7 mouse cellular contexts compared by ENCODE assay signal in the genomic region with DNA sequence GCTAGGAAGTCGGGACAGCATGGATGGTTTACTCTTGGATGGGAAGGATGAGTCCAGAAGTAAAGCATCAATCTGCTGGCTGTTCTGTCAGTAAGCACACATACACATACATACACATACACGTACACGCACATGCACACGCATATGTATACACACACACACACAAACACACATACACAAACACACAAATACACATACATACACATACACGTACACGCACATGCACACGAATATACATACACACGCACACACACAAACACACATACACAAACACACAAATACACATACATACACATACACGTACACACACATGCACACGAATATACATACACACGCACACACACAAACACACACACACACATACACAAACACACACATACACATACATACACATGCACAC.
DNase-seq lines count a peak whose midpoint lies in the region; ATAC-seq and TF ChIP-seq lines count a peak whose summit lies in the region.
"Not testable (repeated sequence)": the region's sequence is repeated elsewhere in the genome, so short reads cannot be mapped to it uniquely, and the experiment has no call there.

No protein-coding gene starts in this region.

- not testable (repeated sequence) for H3K4me2 ChIP-seq in embryonic facial prominence, embryonic 13.5 days; heart, embryonic 11.5 days; hindbrain, embryonic 15.5 days; limb, embryonic 12.5 days; lung, embryonic 14.5 days; midbrain, embryonic 14.5 days (ENCODE audit: low read length); neural tube, embryonic 13.5 days

- TF ChIP-seq CTCF in lung, embryonic 14.5 days (IDR thresholded peaks at IDR 0.05; ENCODE audit: low read depth) = not testable (repeated sequence)

- ATAC-seq in embryonic facial prominence, embryonic 13.5 days (ENCODE audit: insufficient number of reproducible peaks, insufficient read depth, low FRiP score, low TSS enrichment, low read depth) = peak; percentile 71
- ATAC-seq in heart, embryonic 11.5 days (replicated peaks; ENCODE audit: insufficient number of reproducible peaks, low FRiP score, low TSS enrichment) = peak; percentile 63; the same call in 1 of the 2 replicates
- peak; percentile 54; the same call in 1 of the 2 replicates for ATAC-seq in hindbrain, embryonic 15.5 days (ENCODE audit: low FRiP score, low read depth)
- peak; percentile 66; the same call in 1 of the 2 replicates for ATAC-seq in limb, embryonic 12.5 days (ENCODE audit: insufficient number of reproducible peaks, insufficient read depth, low FRiP score, low TSS enrichment, low read depth)
- peak; percentile 24; the same call in 1 of the 2 replicates for ATAC-seq in lung, embryonic 14.5 days (ENCODE audit: insufficient read depth)
- peak; percentile 70; the same call in 1 of the 2 replicates for ATAC-seq in midbrain, embryonic 14.5 days (ENCODE audit: low FRiP score, low TSS enrichment)
- peak; percentile 59; the same call in 1 of the 2 replicates for ATAC-seq in neural tube, embryonic 13.5 days (ENCODE audit: low read depth)

- 86% methylated on average over 11 of the region's 11 CpGs for WGBS in embryonic facial prominence, embryonic 13.5 days
- WGBS in heart, embryonic 11.5 days (ENCODE audit: insufficient replicate concordance) = 85% methylated on average over 11 of the region's 11 CpGs
- 91% methylated on average over 11 of the region's 11 CpGs for WGBS in hindbrain, embryonic 15.5 days
- WGBS in limb, embryonic 12.5 days = 85% methylated on average over 11 of the region's 11 CpGs
- 89% methylated on average over 11 of the region's 11 CpGs for WGBS in lung, embryonic 14.5 days
- 88% methylated on average over 11 of the region's 11 CpGs for WGBS in midbrain, embryonic 14.5 days
- 86% methylated on average over 11 of the region's 11 CpGs for WGBS in neural tube, embryonic 13.5 days

- H3K27ac ChIP-seq in embryonic facial prominence, embryonic 13.5 days; heart, embryonic 11.5 days (ENCODE audit: low read depth, low read length); hindbrain, embryonic 15.5 days (replicated peaks); limb, embryonic 12.5 days; lung, embryonic 14.5 days (ENCODE audit: low read depth); midbrain, embryonic 14.5 days (replicated peaks; ENCODE audit: low read depth, low read length); neural tube, embryonic 13.5 days (replicated peaks): not testable (repeated sequence)

- DNase-seq in lung, embryonic 14.5 days; midbrain, embryonic 14.5 days: not testable (repeated sequence)

- not testable (repeated sequence) for H3K4me3 ChIP-seq in embryonic facial prominence, embryonic 13.5 days; heart, embryonic 11.5 days (ENCODE audit: low read depth, low read length); hindbrain, embryonic 15.5 days; limb, embryonic 12.5 days (replicated peaks); lung, embryonic 14.5 days (ENCODE audit: low read depth, low read length); midbrain, embryonic 14.5 days (replicated peaks; ENCODE audit: low read depth, low read length); neural tube, embryonic 13.5 days

- H3K4me1 ChIP-seq in embryonic facial prominence, embryonic 13.5 days; heart, embryonic 11.5 days (ENCODE audit: control insufficient read depth, insufficient read depth, low read length); hindbrain, embryonic 15.5 days (replicated peaks); limb, embryonic 12.5 days (replicated peaks); lung, embryonic 14.5 days (ENCODE audit: insufficient read depth); midbrain, embryonic 14.5 days (ENCODE audit: control insufficient read depth, insufficient read depth, low read length); neural tube, embryonic 13.5 days (replicated peaks): not testable (repeated sequence)

- not testable (repeated sequence) for H3K9me3 ChIP-seq in embryonic facial prominence, embryonic 13.5 days; heart, embryonic 11.5 days (replicated peaks; ENCODE audit: control insufficient read depth, low read length); hindbrain, embryonic 15.5 days; limb, embryonic 12.5 days; lung, embryonic 14.5 days (ENCODE audit: low read depth, low read length); midbrain, embryonic 14.5 days (ENCODE audit: control insufficient read depth, low read length); neural tube, embryonic 13.5 days

- H3K9ac ChIP-seq in embryonic facial prominence, embryonic 13.5 days; heart, embryonic 11.5 days (ENCODE audit: low read depth, low read length); hindbrain, embryonic 15.5 days; limb, embryonic 12.5 days (replicated peaks); lung, embryonic 14.5 days; midbrain, embryonic 14.5 days (replicated peaks; ENCODE audit: low read length); neural tube, embryonic 13.5 days: not testable (repeated sequence)

- H3K36me3 ChIP-seq in embryonic facial prominence, embryonic 13.5 days; heart, embryonic 11.5 days (ENCODE audit: control insufficient read depth, insufficient read depth, low read length); hindbrain, embryonic 15.5 days; limb, embryonic 12.5 days; lung, embryonic 14.5 days (ENCODE audit: insufficient read depth); midbrain, embryonic 14.5 days (ENCODE audit: control insufficient read depth, insufficient read depth, low read length); neural tube, embryonic 13.5 days: not testable (repeated sequence)

- H3K27me3 ChIP-seq in embryonic facial prominence, embryonic 13.5 days; heart, embryonic 11.5 days (ENCODE audit: control insufficient read depth, insufficient read depth, low read length); hindbrain, embryonic 15.5 days; limb, embryonic 12.5 days; lung, embryonic 14.5 days (ENCODE audit: insufficient read depth, low read length); midbrain, embryonic 14.5 days (ENCODE audit: control insufficient read depth, insufficient read depth, low read length); neural tube, embryonic 13.5 days: not testable (repeated sequence)
